Mouse (Mus musculus): ENCODE results near the gene Klk11. TPM values are rescaled to one million over a fixed set of nuclear protein-coding genes. Genes with fewer than 3 reads are reported as not detected.

The Klk11 gene
- not detected for polyA plus RNA-seq (2012; fragmentation: generic; extraction: Trizol)

DNA sequence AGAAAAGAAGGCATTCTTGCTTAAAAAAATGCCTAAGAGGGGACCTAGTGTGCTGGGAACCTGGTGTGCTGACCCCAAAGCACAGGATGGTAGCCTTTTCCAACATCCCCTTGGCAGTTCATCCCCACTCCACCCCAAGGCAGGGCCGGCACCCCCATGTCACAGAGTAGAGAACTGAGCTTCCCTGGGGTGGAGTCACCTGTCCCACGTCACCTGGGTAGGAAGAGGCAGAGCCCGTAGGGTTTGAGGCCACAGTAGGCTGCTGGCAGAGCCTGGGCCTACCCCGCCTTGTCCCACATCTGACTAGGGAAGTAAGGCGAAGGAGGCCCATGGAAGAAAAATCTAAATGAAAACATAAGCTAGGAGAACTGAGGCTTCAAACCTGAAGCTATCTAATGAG lies at the start of gene Klk11:
TSS of gene Klk11 (plus strand) at position 241 of the 400 bp plus-strand sequence.

DNA sequence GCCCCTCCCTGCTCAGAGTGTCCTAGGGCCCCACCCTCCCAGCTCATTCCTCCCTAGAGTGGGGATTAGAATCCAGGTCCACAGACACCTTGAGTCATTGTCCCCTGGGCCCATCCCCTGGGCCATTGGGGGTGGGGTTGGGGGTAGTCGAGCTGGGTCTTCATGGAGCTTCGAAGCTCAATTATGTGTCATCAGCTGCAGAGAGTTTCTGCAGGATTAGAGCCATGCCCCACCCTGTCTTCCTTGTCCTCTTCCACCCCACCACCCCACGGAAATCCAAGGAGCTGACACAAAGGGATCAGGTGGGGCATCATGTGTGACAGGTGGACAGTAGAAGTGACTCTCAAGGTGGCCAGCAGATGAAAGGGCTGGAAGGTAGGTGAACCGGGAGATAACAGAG lies 5.8 kb upstream of the Klk11 start, which contains the start of gene Klk12:
TSS of gene Klk12 (plus strand) at position 301 of the 400 bp plus-strand sequence.

GRCm38 (mm10) chr7:43780746-43781145 lies 6.3 kb downstream of the Klk11 start, which contains the start of gene Klk10:
Gene Klk10, plus strand, starts transcription at chr7:43781035.

DNA sequence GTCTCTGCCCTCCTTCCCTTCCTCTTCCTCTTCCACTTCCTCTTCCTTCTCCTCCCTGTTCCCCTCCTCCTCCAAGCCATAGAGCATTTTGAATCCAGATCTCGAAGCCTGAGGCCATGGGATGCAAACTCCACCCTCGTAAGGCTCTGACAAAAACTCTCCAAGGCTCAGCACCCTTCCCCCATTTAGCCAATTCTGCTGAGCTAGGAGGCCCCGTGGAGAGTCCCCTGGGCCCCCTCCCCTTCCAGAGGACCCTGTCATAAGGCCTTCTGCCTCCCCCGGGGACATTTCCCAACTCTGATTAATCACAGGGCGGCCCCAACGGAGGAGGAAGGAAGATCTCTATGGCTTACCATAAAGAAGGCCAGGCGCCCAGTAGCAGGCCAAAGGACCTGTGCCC lies 17.2 kb downstream of the Klk11 start, which contains the start of gene Klk9:
TSS of gene Klk9 (plus strand) at position 301 of the 400 bp plus-strand sequence.

DNA sequence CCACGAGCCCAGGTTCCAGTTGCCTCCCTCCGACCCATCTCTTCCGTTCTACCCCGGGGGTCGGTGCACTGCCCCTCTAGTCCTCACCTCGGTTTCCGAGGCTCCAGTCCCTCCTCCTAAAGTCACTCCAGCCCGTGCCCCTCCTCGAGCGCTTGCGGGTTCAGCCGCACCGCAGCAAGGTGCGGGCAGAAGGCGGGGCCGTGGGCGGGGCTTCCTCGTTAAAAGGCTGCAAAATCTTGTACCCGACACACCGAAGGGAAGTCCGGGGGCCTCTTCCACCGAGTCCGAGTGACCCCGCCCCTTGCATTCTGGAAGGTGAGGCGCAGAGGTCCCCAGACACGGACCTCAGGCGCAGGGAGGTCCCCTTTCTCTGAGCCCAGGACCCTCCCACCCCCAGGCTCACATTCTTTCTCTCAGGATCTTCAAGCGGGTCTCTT lies 22.9 kb downstream of the Klk11 start, which contains the start of gene Klk8:
TSS of gene Klk8 (plus strand) at position 245 of the 437 bp plus-strand sequence.

GRCm38 (mm10) chr7:43810994-43811393 lies 36.6 kb downstream of the Klk11 start, which contains the start of gene Klk7:
Gene Klk7, plus strand, starts transcription at chr7:43811294.

GRCm38 (mm10) chr7:43824199-43824598 lies 49.8 kb downstream of the Klk11 start, which contains the start of gene Klk6:
Gene Klk6, plus strand, starts transcription at chr7:43824499.

Other genes starting within 250 kb of the Klk11 start
- gene Cd33, start 230.2 kb upstream of the Klk11 start, polyA plus RNA-seq (2012; fragmentation: generic; extraction: Trizol) = under 1 TPM in 1 of 2 experiments, not detected in 1; 0.04 TPM
- gene Zfp658, start 212.3 kb upstream of the Klk11 start, polyA plus RNA-seq (2012; fragmentation: generic; extraction: Trizol) = 1 to 10 TPM in 1 of 2 experiments, under 1 TPM in 1; 0.11 to 2.6 TPM
- gene Zfp719, start 195.0 kb upstream of the Klk11 start, polyA plus RNA-seq (2012; fragmentation: generic; extraction: Trizol) = 1 to 10 TPM in 1 of 2 experiments, under 1 TPM in 1; 0.09 to 1.8 TPM
- not detected for gene Zfp819, start 167.4 kb upstream of the Klk11 start, polyA plus RNA-seq (2012; fragmentation: generic; extraction: Trizol)
- not detected for gene Ceacam18, start 139.9 kb upstream of the Klk11 start, polyA plus RNA-seq (2012; fragmentation: generic; extraction: Trizol)
- gene Siglece, start 114.4 kb upstream of the Klk11 start, polyA plus RNA-seq (2012; fragmentation: generic; extraction: Trizol) = not detected
- gene Ctu1, start 102.6 kb upstream of the Klk11 start, polyA plus RNA-seq (2012; fragmentation: generic; extraction: Trizol) = 10 to 100 TPM in 1 of 2 experiments, 1 to 10 TPM in 1; 6.7 to 11.8 TPM
- under 1 TPM; 0.05 to 0.08 TPM for gene Klk14, start 84.2 kb upstream of the Klk11 start, polyA plus RNA-seq (2012; fragmentation: generic; extraction: Trizol)
- gene Klk13, start 62.0 kb upstream of the Klk11 start, polyA plus RNA-seq (2012; fragmentation: generic; extraction: Trizol) = not detected
- not detected for gene Klk12, start 5.7 kb upstream of the Klk11 start, polyA plus RNA-seq (2012; fragmentation: generic; extraction: Trizol)
- 1 to 10 TPM in 1 of 2 experiments, under 1 TPM in 1; 0.12 to 2.5 TPM for gene Klk10, start 6.4 kb downstream of the Klk11 start, polyA plus RNA-seq (2012; fragmentation: generic; extraction: Trizol)
- under 1 TPM in 1 of 2 experiments, not detected in 1; 0.08 TPM for gene Klk9, start 17.3 kb downstream of the Klk11 start, polyA plus RNA-seq (2012; fragmentation: generic; extraction: Trizol)
- under 1 TPM; 0.11 to 0.25 TPM for gene Klk8, start 23.0 kb downstream of the Klk11 start, polyA plus RNA-seq (2012; fragmentation: generic; extraction: Trizol)
- gene Klk7, start 36.7 kb downstream of the Klk11 start, polyA plus RNA-seq (2012; fragmentation: generic; extraction: Trizol) = not detected
- gene Klk6, start 49.9 kb downstream of the Klk11 start, polyA plus RNA-seq (2012; fragmentation: generic; extraction: Trizol) = under 1 TPM in 1 of 2 experiments, not detected in 1; 0.12 TPM
- gene Klk5, start 67.4 kb downstream of the Klk11 start, polyA plus RNA-seq (2012; fragmentation: generic; extraction: Trizol) = not detected
- not detected for gene Klk4, start 106.6 kb downstream of the Klk11 start, polyA plus RNA-seq (2012; fragmentation: generic; extraction: Trizol)
- not detected for gene Klk15, start 159.1 kb downstream of the Klk11 start, polyA plus RNA-seq (2012; fragmentation: generic; extraction: Trizol)
- gene Klk1b8, start 176.1 kb downstream of the Klk11 start, polyA plus RNA-seq (2012; fragmentation: generic; extraction: Trizol) = not detected
- gene Klk1b1, start 192.1 kb downstream of the Klk11 start, polyA plus RNA-seq (2012; fragmentation: generic; extraction: Trizol) = not detected
- not detected for gene Klk1b9, start 201.5 kb downstream of the Klk11 start, polyA plus RNA-seq (2012; fragmentation: generic; extraction: Trizol)
- not detected for gene Klk1b11, start 221.3 kb downstream of the Klk11 start, polyA plus RNA-seq (2012; fragmentation: generic; extraction: Trizol)
- not detected for gene Klk1b26, start 237.6 kb downstream of the Klk11 start, polyA plus RNA-seq (2012; fragmentation: generic; extraction: Trizol)

Data from C3H10T1/2 (cell line).